Mouse (Mus musculus) effector memory CD4-positive, alpha-beta T cell, adult 5 months (primary cell): ENCODE data around the gene Ccdc63. TPM values are rescaled to one million over a fixed set of nuclear protein-coding genes. Genes with fewer than 3 reads are reported as not detected.

ENCODE experiments used
- polyA plus RNA-seq: library from polyadenylated mRNA; unstranded; fragments of 100-300 nt; shearing (Covaris generic); gene quantifications from one replicate; pipeline ENCODE4 v1.2.1, GENCODE M21; 2017

Gene Ccdc63
- 0.35 TPM for polyA plus RNA-seq

DNA sequence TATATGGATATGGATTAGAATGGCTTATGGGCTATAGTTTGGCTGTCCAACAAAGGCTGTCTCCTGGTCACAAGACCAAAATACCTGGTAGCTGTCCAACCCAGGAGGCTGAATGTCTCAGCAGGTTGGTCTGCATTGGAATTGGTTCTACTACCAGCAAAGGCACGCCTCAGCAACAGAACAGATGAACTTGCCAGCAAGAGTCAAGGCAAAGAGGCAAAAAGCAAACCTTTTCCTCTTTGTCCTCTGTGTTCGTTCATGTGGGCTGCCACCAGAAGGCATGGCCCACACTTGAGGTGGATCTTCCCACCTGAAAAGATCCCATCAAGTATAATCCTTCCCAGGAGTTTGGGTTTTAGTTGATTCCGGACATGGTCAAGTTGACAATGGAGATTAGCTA is at the start of gene Ccdc63:
Ccdc63 (minus strand) TSS at position 101 of the 400 bp plus-strand sequence.

DNA sequence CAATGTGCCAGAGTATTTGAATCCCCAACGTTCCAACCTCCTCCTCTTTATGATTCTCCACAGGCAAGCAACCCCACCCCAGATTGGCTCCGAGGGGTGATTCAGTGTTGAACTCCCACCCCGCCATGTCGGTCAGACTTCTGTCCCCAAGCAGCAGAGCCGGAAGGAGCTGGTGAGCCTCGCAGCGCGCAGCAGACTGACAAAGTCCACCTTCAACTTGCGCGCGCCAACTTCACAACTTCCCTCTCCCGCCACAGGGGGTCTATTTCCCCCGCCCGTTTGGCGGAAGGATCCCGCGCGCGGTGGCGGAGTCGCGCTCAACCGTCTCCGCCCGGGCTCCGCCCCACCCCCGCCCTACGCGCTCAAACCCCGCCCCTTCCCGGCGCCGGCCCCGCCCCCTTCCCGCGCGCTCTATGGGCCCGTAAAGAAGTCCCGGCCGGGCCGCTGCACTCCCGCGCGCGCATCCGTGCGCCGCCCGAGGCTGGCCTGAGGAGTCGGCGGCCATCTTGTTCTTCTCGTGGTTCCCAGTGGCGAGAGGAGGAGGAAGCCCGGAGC is 17.3 kb upstream of the Ccdc63 start, which contains the start of gene Ppp1cc:
Ppp1cc (plus strand) TSS at position 452 of the 555 bp plus-strand sequence.

Other genes with a start within 250 kb of the Ccdc63 start
- gene Cux2, start 90.7 kb downstream of the Ccdc63 start, polyA plus RNA-seq: 0.21 TPM
- not detected for gene Myl2, start 39.9 kb downstream of the Ccdc63 start, polyA plus RNA-seq
- 988 TPM for gene Ppp1cc, start 17.5 kb upstream of the Ccdc63 start, polyA plus RNA-seq
- 72.2 TPM for gene Hvcn1, start 66.0 kb upstream of the Ccdc63 start, polyA plus RNA-seq
- 2.0 TPM for gene Tctn1, start 123.6 kb upstream of the Ccdc63 start, polyA plus RNA-seq
- 68.3 TPM for gene Pptc7, start 143.5 kb upstream of the Ccdc63 start, polyA plus RNA-seq
- 4.7 TPM for gene Rad9b, start 213.4 kb upstream of the Ccdc63 start, polyA plus RNA-seq
- 117 TPM for gene Vps29, start 213.5 kb upstream of the Ccdc63 start, polyA plus RNA-seq
- 128 TPM for gene Gpn3, start 231.1 kb upstream of the Ccdc63 start, polyA plus RNA-seq
- gene Fam216a, start 231.5 kb upstream of the Ccdc63 start, polyA plus RNA-seq: 21.1 TPM